Mouse (Mus musculus): ENCODE data around the gene Ackr2.

The Ackr2 gene

DNA sequence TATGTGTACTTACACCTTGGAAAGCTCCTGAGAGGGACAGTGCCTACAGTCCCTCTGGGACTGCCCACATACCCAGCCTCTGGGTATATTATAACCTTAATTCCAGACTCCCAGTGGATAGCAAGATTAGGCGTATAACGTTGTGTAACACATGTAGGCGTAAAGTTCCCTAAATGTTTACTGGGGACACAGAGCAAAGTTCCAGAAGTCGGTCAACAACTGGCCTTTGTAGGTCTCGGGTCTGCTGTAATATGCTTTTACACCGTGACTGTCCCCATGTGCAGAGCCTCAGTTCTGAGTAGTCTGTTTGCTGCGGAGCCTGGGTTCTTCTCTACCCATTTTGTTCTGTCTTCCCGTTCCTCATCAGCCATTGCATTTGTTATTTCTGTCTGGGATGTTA is 25.3 kb downstream of the Ackr2 start:
- no peak for DNase-seq

DNA sequence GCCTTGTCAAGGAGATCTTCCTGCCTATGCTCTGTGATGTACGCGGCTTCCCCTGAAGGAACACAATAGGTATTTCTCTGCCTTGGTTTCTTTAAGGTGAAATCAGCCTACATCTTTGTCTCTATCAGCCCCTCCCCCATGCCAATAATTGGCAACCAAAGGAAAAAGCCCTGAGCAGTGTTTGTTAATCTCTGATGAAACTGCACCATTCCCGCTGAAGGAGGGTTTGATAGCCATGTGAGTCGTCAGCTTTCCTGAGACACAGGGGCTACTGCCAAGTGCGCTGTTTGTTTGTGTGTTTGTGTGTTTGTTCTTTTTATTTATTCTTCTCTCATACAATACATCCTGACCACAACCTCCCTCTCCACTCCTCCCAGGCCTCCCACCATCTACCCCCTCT is 25.8 kb downstream of the Ackr2 start:
- DNase-seq = no peak

DNA sequence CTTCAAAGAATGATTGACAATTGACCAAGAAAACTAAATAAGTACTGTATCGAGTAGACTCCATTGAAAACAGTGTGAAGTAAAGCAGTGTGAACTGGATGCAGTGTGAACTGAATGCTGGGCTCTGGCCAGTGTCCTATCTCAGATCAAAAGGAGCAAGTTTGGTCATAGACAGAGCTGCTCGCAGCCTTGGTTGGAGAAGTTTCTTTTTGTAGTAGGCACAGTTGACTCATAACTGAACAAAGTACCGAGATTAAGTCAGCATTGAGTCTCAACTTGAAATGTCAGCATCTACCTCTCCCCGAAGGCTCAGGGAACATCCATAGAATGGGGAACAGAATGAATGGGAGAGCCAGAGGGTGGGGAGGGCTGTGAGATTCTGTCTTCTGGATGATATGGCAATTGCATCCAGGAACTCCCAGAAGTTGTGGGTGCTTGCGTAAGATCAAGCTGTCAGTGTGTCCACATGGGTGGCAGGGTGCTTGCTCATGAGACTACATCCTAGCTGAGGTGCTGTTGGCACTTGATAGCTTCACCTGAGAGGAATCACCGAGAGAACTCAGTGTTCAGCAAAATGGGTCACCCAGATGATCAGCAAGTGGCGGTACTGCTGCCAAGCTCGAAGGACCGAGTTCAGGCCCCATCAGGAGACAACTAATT is 26.9 kb downstream of the Ackr2 start:
- DNase-seq = no peak

DNA sequence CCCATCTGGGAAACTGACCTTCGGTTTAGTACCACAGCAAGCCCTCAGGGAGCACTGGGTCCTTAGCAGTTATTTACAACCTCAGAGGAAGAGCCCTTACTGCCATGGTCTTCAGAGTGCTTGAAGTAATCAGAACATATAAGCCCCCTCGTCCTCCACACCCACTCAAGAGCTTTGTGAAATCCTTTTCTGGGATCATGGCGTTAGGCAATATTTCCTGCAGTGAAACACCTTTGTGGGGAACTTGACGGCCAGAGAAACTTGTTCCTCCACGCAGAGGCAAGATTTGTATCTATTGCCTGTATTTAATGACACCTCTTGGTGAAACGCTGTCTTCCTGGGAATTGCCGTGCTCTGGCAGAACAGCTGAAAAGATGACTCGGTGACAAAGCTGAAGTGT is 27.8 kb downstream of the Ackr2 start:
- no peak for DNase-seq

DNA sequence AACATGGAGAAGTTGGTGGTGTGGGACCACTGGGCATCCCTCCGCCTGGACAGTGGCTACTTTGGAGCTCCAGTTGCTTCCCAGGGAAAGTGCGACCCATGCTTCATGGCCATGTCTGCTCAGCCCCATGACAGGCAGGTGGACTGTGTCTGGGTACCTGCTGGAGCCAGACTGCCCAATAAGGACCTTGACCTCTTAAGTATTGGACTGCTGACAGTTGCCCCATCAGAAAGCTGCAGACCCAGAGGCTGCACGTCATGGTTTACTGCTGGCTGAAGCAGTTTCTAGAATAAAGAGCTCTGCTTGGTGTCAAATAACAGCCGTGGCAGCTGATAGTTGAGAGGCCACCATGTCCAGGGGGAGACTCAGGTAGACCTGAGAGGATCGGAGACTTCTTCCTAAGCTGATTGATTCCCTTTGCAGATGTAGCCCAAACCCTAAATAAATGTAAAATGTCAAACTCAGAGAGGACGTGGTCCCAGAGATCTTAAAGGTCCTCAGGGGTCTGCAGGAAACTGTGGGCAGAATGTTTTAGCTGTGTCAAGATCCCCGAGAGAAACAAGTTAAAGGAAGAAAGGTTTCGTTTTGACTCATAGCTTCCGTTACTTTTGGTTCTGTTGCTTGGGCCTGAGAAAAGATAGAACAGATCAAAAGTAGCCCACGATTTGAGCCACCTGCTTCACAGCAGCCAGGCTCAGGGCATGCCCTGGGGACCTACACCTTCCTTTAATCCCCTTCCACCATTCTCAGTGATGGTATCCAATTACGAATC is 28.7 kb downstream of the Ackr2 start:
- DNase-seq = no peak

DNA sequence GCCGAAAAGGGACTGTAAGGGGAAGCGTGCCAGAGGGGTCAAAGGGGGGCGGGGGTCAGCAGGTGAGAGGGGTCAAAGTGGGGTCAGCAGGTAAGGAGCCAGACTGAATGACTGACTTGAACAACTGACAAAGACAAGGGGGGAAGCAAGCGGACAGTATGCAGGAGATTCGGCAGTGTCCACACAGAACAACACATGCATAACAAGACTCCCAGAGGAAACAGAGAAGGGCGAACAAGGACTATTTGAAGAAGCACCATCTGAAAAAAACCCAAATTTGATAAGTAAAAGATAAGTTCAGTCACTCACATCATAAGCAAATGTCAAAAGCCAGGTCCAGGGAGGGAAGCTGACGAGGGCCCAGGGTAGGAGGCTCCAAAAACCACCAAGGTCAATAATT is 29.6 kb downstream of the Ackr2 start:
- no peak for DNase-seq

DNA sequence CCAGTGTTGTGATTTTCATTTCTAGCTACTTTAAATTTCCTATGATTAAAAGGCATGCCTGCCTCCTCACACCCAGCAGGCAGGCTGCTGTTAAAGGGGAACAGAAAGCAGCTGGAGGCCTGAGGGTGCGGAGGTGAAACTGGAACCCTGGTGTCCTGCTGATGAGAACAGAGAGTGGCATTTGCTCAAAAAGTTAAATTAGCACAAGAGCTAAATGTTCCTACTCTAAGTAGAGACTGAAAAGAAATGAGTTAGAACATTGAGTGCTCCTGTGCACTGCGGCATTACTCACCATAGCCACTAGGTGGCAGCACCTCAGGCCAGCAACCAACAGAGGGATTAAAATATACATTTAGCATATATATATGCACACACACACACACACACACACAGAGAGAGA is 30.3 kb downstream of the Ackr2 start:
- peak; percentile 51 for DNase-seq

DNA sequence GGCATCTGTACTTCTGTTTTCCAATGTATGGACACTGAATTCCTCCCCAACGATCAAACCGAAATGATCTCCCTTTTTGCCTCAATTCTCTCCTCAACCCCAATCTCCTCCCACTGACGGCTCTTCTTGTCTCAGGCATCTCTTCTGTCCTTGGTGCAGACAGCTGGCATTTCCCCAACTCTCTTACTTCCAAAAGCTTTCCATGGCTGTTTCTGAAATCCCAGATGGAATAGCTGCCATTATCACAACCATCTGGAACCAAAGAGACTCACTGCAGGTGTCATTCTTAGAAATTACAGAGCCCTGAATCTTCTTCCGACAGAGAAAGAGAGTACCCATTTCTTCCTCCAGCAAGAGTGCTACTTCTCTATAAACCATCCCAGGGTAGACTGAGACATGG is 36.7 kb downstream of the Ackr2 start:
- DNase-seq = no peak

DNA sequence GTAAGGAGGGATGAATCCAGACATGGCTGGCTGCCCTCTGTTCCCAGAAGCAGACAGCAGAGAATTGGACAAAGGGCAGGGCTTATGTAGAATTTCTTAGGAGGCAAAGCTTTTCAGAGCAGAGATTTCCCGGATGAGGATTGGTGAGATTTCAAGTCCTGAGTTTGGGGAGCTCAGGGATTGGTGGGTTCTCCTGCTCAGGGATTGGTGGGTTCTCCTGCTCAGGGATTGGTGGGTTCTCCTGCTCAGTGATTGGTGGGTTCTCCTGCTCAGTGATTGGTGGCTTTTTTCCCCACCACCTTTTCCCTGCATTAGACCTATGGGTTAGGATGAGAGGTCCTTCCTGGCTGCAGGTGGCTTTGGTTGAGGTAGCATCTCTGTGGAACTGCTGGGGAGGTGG is 38.8 kb downstream of the Ackr2 start:
- DNase-seq = no peak

DNA sequence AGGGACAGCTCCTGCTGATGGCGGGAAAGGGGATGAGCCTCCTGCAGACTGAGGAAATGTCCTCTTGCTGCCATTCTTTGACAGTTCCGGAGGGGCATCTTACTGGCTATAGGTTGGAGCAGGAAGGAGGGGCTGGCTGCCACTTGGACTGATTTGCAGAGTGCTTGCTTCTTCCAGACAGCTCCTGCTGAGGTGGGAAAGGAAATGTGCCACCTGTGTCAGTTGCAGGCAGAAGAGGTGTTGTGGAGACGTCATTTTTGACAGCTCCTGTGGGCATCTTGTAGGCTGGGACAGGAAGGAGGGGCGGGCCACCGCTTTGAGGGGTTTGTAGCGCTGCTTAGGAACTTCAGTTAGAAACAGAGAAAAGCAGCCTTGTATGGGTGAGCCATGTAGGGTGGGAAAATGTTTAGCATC is 39.3 kb downstream of the Ackr2 start:
- DNase-seq = no peak

DNA sequence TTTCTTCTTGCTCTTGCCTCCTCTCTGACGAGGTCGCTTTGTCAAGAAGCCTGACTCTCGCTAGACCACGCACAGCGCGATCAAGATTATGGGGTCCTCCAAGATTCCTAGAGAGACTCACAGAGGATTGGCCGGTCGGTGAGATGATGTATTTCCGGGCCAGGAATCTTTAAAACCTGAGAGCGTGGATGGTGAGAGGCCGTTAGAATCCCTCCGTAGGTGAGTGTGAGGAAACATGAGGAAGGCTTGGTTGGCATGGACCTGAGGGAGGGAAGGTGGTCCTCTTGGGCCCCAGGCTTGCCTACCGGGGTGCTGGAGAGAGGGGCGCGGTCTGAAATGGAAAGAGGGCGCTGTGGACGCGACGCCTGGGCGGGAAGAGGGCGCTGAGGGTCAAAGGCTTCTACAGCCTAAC is 39.8 kb downstream of the Ackr2 start:
- DNase-seq = no peak

DNA sequence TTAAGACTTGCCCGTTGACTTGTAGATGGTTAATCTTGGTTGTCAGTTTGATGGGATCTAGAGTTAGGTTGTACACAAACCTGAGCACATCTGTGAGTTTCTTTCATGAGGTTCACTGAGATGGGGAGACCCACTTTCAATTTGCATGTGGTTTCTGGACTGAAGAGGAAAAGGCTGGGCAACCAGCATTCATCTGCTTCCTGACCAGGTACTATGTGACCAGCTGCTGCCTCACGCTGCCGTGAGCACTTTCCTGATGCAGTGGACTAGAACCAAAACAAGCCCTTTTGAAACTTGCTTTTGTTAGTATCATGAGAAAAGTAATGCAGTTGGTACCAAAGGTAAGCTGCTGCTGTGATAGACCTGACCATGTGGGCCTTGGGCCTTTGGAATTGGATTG is 44.9 kb downstream of the Ackr2 start:
- DNase-seq = no peak

DNA sequence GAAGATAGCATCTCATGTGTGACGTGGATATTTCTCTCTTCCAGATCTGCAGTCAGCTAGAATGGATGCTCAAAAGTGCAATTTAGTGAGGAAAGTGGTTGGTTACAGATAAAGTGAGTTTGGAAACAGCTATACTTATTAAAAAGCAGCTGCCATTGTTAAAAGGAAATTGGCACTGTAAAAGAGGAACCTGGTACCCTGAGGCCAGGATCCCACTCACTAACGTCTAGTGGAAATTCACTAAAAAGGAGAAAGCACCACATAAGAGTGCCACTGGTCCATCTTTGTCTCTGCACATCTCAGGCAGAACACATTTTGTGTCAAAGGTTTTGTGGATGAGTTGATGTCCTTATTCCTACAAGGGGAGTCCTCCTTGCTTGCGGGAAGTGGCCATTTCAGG is 45.5 kb downstream of the Ackr2 start:
- no peak for DNase-seq

DNA sequence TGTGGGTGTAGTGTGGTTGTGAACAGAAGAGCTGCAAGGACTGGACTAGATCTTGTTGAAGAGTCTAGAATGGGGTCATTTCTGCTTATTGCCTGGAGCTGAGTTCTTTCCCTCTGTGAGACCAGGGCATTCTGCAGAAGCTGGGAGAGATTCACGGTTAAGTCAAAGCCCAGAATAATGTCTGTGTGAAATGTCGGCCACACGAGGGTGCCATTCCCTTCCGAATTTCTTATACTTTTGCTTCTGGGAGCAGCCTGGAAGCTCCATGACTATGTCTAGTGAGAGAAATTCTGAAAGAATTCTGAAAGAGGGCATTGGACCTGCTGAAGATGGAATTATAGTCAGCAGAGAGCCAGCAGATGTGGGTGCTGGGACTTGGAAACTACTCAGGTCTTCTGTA is 49.6 kb downstream of the Ackr2 start:
- no peak for DNase-seq

DNA sequence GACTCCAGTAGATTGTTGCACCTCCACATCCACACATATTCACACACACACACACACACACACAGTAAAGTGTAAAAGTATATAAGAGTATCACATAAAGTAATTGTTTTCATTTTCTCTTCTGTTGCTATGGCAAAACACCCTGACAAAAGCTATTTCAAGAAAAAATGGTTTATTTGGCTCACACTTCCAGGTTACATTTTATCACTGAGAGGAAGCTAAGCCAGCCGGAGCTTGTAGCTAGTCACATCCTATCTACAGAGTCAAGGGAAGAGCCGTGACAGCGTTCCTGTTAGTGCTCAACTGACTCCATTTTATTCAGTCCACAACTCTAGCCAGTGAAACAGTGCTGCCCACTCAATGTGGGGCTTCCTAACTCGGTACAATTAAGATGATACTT is 50.3 kb downstream of the Ackr2 start:
- DNase-seq = no peak

DNA sequence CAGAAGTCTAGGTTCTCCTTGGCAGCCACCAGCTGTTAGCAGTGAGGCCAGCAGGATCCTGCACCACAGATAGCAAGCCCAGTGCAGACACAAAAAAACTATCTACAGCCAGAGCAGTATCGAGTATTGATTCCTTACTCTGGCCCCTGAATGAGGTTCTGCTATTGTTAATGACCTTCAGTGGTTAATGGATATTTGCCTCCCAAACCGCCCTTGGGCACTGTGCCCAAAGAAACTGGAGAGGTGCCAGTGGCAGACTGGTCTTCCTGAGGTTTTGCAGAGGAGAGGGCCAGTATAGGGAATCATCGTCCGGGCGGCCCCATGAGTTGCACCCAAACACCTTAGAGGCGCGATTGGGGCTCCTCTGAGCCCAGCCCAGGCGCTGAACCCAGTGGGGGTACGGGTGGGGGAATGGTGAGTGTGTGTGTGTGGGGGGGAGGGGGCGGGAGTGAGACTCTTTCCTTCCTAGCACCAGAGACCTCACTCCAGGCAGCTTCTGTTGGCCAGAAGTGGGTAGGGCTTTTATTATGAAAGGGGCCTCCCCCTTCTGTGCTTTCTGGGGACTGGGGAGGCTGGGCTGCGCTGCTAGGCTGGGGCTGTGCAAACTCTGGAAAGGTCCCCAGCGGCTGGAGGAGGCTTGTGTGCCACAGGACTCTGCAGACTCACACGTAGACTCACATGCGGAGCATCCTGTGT is 52.4 kb downstream of the Ackr2 start, which contains the start of gene Fam198a:
Gene Fam198a (plus strand): TSS at position 571 of the 696 bp plus-strand sequence.
- DNase-seq = no peak

DNA sequence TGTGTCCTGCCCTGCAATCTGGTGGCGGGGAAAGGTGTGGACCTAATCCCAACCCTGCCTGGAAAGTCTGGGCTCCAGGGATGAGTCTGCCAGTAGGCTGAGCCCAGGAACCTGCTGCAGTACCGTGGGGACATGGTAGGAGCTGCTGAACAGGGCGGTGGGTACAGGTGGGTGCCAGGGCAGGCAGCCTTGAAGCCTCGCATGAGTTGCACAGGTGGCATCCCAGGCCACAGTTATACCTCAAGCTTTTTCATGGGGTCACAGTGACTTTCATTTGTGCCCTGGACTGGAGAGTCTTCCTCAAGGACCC is 52.9 kb downstream of the Ackr2 start:
- no peak for DNase-seq

DNA sequence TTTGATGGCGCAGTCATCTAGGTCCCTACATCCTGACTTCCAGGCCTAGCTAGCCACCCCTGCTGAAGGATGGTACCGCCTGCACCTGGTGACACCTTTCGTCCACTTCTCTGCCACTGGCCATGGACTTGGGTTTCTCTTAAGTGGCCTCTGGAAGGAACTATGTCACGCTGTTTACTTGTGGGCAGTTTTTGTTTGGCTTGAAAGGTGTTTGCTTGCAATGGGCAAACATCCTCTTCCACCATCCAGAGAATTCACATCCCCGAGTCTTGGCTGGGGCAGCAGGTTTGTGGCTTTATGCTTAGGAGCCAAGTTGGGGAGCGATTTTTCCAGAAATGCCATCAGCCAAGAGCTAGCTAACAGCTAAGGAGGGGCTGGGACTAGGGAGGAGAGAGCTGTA is 54.4 kb downstream of the Ackr2 start:
- no peak for DNase-seq

DNA sequence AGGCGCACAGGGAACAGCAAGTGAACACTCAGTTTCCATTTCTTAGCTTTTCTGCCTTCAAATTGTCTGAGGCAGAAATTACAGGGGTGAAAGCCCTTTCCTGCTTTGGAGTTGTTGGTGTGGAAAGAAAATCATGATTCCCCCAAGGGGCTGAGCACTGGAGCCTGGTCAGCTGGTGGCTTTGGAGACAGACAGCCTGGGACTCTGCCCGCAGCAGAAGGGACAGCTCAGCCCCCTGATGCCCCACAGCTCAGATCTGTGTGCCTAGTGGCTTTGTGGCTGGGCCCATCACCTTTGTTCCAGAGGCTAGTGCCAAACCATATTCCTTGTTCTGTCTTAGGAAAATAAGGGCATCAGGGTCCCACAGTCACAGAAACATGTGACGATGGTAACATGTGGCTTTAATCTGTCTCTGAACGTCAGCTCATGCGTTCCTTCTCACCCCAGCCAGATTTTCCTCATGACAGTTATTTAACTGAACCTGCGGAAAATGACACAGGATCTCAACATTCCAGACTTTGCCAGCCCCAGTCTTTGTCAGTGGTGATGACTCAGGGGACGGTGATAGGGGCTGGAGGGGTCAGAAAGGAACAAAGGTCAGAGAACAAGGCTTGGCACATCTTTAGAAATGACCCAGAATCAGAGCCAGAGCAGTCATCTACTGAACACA is 61.9 kb downstream of the Ackr2 start:
- no peak for DNase-seq

Measured in layer of hippocampus, adult 9-11 months (tissue).